12 mouse cellular contexts compared by ENCODE assay signal in genomic region chr7:83885835-83886234, GRCm38 (mm10). TPM values are rescaled to one million over a fixed set of nuclear protein-coding genes. Genes with fewer than 3 reads are reported as not detected.
A peak's percentile ranks its signal among the peaks of the same experiment; 100 is the strongest.
DNase-seq lines count a peak whose midpoint lies in the region; ATAC-seq and TF ChIP-seq lines count a peak whose summit lies in the region.
"Had no signal": no experiment of that assay in that cellular context is flagged by ENCODE, and none has a peak within 500 bp of the region (broad histone marks: within the 10 kb centered on the region; RNA-seq: fewer than 3 reads in every experiment).

No protein-coding gene starts in this region.

- peaks cover 6% of the 10 kb centered on the region for H3K36me3 ChIP-seq in heart, embryonic 16.5 days (ENCODE audit: control insufficient read depth, insufficient read depth)
- peaks cover 15% of the 10 kb centered on the region for H3K36me3 ChIP-seq in embryonic facial prominence, embryonic 10.5 days (replicated peaks)
- H3K36me3 ChIP-seq in liver, embryonic 13.5 days, result peaks cover 18% of the 10 kb centered on the region
- no peaks in the 10 kb centered on the region; the same call in 1 of the 2 replicates for H3K36me3 ChIP-seq in small intestine, adult 2 months (ENCODE audit: control insufficient read depth, insufficient read depth, low read length)
- H3K36me3 ChIP-seq in hindbrain, embryonic 12.5 days, result no peaks in the 10 kb centered on the region

- H3K4me3 ChIP-seq in heart, embryonic 16.5 days (ENCODE audit: low read length), result no peak overlapping the region
- no peak overlapping the region for H3K4me3 ChIP-seq in embryonic facial prominence, embryonic 10.5 days
- H3K4me3 ChIP-seq in liver, embryonic 13.5 days (replicated peaks), result peak overlapping the region; percentile 98
- H3K4me3 ChIP-seq in small intestine, adult 2 months (ENCODE audit: low read depth, low read length), result no peak overlapping the region
- no peak overlapping the region for H3K4me3 ChIP-seq in hindbrain, embryonic 12.5 days
- H3K4me3 ChIP-seq: left cerebral cortex, adult 2 months had no signal

- ATAC-seq in heart, embryonic 16.5 days (replicated peaks; ENCODE audit: extremely low read depth, insufficient read depth, low FRiP score), result no peak
- peak; percentile 57 for ATAC-seq in liver, embryonic 13.5 days (ENCODE audit: low read depth)
- ATAC-seq in hindbrain, embryonic 12.5 days (ENCODE audit: low FRiP score), result no peak

- no peak for TF ChIP-seq CTCF in small intestine, adult 2 months (IDR thresholded peaks at IDR 0.05; ENCODE audit: extremely low read depth, insufficient read length, insufficient replicate concordance, low read depth, low read length)

- H3K4me1 ChIP-seq in heart, embryonic 16.5 days (ENCODE audit: control insufficient read depth, insufficient read depth, low read length), result peaks cover 26% of the 10 kb centered on the region
- peaks cover 48% of the 10 kb centered on the region for H3K4me1 ChIP-seq in embryonic facial prominence, embryonic 10.5 days
- H3K4me1 ChIP-seq in liver, embryonic 13.5 days (replicated peaks), result peaks cover 73% of the 10 kb centered on the region
- peaks cover 13% of the 10 kb centered on the region for H3K4me1 ChIP-seq in small intestine, adult 2 months (ENCODE audit: control insufficient read depth, insufficient read depth, insufficient read length, low read length)
- H3K4me1 ChIP-seq in hindbrain, embryonic 12.5 days, result peaks cover 27% of the 10 kb centered on the region

- no peak for TF ChIP-seq POLR2A in small intestine, adult 2 months (IDR thresholded peaks at IDR 0.05; ENCODE audit: low read depth, low read length)

- H3K27me3 ChIP-seq in heart, embryonic 16.5 days (ENCODE audit: control insufficient read depth, insufficient read depth, low read length), result no peaks in the 10 kb centered on the region
- no peaks in the 10 kb centered on the region for H3K27me3 ChIP-seq in embryonic facial prominence, embryonic 10.5 days (replicated peaks; ENCODE audit: low read depth, poor library complexity, severe bottlenecking)
- no peaks in the 10 kb centered on the region for H3K27me3 ChIP-seq in liver, embryonic 13.5 days
- H3K27me3 ChIP-seq in small intestine, adult 2 months (ENCODE audit: control insufficient read depth, insufficient read depth, low read length), result no peaks in the 10 kb centered on the region
- H3K27me3 ChIP-seq in hindbrain, embryonic 12.5 days, result no peaks in the 10 kb centered on the region; the same call in 1 of the 2 replicates

- H3K9me3 ChIP-seq in heart, embryonic 16.5 days (replicated peaks; ENCODE audit: control insufficient read depth, low read length), result no peaks in the 10 kb centered on the region
- peaks cover 6% of the 10 kb centered on the region; the same call in 1 of the 2 replicates for H3K9me3 ChIP-seq in embryonic facial prominence, embryonic 10.5 days
- H3K9me3 ChIP-seq in liver, embryonic 13.5 days (replicated peaks), result no peaks in the 10 kb centered on the region
- no peaks in the 10 kb centered on the region for H3K9me3 ChIP-seq in hindbrain, embryonic 12.5 days (replicated peaks)

- DNase-seq in heart, adult 11 months, result no peak
- no peak for DNase-seq in embryonic facial prominence, embryonic 10.5 days (ENCODE audit: low spot score)
- DNase-seq in liver, embryonic 13.5 days, result peak; percentile 70
- DNase-seq in thymus, postnatal 4 days, result no peak
- no peak for DNase-seq in layer of hippocampus, adult 11-12 months (ENCODE audit: low spot score)
- DNase-seq: adrenal gland, postnatal 25 days; thymus, postnatal 36 days had no signal

- no peak overlapping the region for H3K4me2 ChIP-seq in heart, embryonic 16.5 days (ENCODE audit: low read depth, low read length)
- peak overlapping the region; percentile 98 for H3K4me2 ChIP-seq in liver, embryonic 13.5 days
- no peak overlapping the region for H3K4me2 ChIP-seq in hindbrain, embryonic 12.5 days (replicated peaks)

- H3K27ac ChIP-seq in heart, embryonic 16.5 days (ENCODE audit: low read length), result 0 out of 2 replicates have a peak overlapping the region, but pooled peaks have one; percentile 16
- H3K27ac ChIP-seq in embryonic facial prominence, embryonic 10.5 days (replicated peaks), result peak overlapping the region; percentile 19; the same call in 1 of the 2 replicates
- peak overlapping the region; percentile 98 for H3K27ac ChIP-seq in liver, embryonic 13.5 days
- peak overlapping the region; percentile 75 for H3K27ac ChIP-seq in small intestine, adult 2 months (ENCODE audit: insufficient read depth, low read depth, low read length)
- H3K27ac ChIP-seq in hindbrain, embryonic 12.5 days, result no peak overlapping the region
- H3K27ac ChIP-seq: macrophage had no signal

- 64% methylated on average over 4 of the region's 4 CpGs for WGBS in heart, embryonic 16.5 days
- 87% methylated on average over 4 of the region's 4 CpGs for WGBS in embryonic facial prominence, embryonic 10.5 days
- WGBS in liver, embryonic 13.5 days (ENCODE audit: insufficient replicate concordance), result 8% methylated on average over 4 of the region's 4 CpGs
- 31% methylated on average over 4 of the region's 4 CpGs for WGBS in small intestine, adult 2 months
- WGBS in hindbrain, embryonic 12.5 days, result 91% methylated on average over 4 of the region's 4 CpGs

- no peak overlapping the region for H3K9ac ChIP-seq in heart, embryonic 16.5 days (ENCODE audit: low read length)
- peak overlapping the region; percentile 99 for H3K9ac ChIP-seq in liver, embryonic 13.5 days
- no peak overlapping the region for H3K9ac ChIP-seq in hindbrain, embryonic 12.5 days

RNA-seq across cellular contexts. Expression of gene Mesd, which starts 1.6 kb away (rescaled TPM):
- polyA plus RNA-seq in heart, embryonic 16.5 days (2015; fragmentation: Nextera tagmentation; extraction: Ambion mirVana), result 66.7 and 84.9 TPM in 2 replicates
- polyA plus RNA-seq in embryonic facial prominence, embryonic 10.5 days (2016; fragmentation: Nextera tagmentation; extraction: Ambion mirVana), result 90.6 and 99.6 TPM in 2 replicates
- polyA plus RNA-seq in liver, embryonic 13.5 days (2015; fragmentation: Nextera tagmentation; extraction: Ambion mirVana), result 59.6 and 68.8 TPM in 2 replicates
- 2.2 and 2.4 TPM in 2 replicates for polyA plus RNA-seq in small intestine, adult 2 months (2012; rRNA removed)
- polyA plus RNA-seq in hindbrain, embryonic 12.5 days (2016; fragmentation: Nextera tagmentation; extraction: Ambion mirVana), result 91.1 and 95.7 TPM in 2 replicates

RNA-seq across cellular contexts. Expression of gene Tlnrd1, which starts 1.7 kb away (rescaled TPM):
- 8.4 and 10.1 TPM in 2 replicates for polyA plus RNA-seq in heart, embryonic 16.5 days (2015; fragmentation: Nextera tagmentation; extraction: Ambion mirVana)
- polyA plus RNA-seq in embryonic facial prominence, embryonic 10.5 days (2016; fragmentation: Nextera tagmentation; extraction: Ambion mirVana), result 14.2 and 14.6 TPM in 2 replicates
- 8.9 and 10.0 TPM in 2 replicates for polyA plus RNA-seq in liver, embryonic 13.5 days (2015; fragmentation: Nextera tagmentation; extraction: Ambion mirVana)
- 62.0 and 117 TPM in 2 replicates for polyA plus RNA-seq in small intestine, adult 2 months (2012; rRNA removed)
- polyA plus RNA-seq in hindbrain, embryonic 12.5 days (2016; fragmentation: Nextera tagmentation; extraction: Ambion mirVana), result 19.0 and 21.8 TPM in 2 replicates

Comparison
In these comparisons a context has a peak if more than half of its experiments do, and no peak if none do; other contexts are left out.
1. RNA of gene Mesd, which starts 1.6 kb away (polyA plus RNA-seq): 90.6 to 99.6 TPM in embryonic facial prominence, embryonic 10.5 days, 91.1 to 95.7 TPM in hindbrain, embryonic 12.5 days, 66.7 to 84.9 TPM in heart, embryonic 16.5 days and 59.6 to 68.8 TPM in liver, embryonic 13.5 days; 2.2 to 2.4 TPM in small intestine, adult 2 months; every median in the first group is over 10 times any median in the second.